Mouse (Mus musculus) frontal cortex, adult (tissue): ENCODE data around the gene Vsir.

ENCODE experiments used
- ATAC-seq: cut with Nextera tagmentation; 2 replicates; pipeline ENCODE4 v1.9.2; 2017; ENCODE audit warnings: mild to moderate bottlenecking, moderate library complexity, mixed read lengths; ENCODE audit not compliant: low TSS enrichment

Vsir gene

DNA sequence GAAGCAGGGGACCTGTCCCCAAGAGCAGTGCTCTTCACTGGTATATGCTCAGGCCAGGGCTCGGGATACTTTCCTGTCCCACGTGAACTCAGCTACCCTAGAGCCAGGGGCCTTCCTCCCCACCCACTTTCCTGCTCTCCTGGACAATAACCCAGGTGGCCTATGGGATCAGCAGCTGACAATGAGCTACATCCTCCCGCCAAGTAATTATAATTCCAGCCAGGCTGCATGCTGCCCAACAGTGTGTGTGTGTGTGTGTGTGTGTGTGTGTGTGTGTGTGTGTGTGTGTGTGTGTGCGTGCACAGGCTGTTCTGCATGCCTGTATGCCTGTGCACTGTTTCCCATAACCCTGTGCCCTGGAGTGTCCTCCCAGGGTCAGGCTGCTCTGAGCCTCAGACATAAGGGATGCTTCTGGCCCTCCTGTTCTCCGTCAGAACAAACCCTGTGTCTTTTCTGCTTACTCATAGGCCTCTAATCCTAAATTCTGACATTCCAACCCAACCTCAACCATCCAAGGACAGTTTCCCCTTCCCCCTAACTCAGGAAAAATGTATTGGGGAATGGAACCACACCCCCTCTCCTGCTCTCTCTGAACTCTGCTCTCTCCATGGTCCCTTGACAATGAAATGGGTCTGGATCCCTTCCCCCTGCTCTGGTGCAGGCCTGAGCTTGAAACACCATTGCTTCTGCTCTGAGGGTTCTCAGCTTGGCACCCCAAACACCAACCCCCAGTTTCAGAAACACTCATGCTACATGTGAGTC lies 6.8 kb downstream of the Vsir start:
- no peak for ATAC-seq

DNA sequence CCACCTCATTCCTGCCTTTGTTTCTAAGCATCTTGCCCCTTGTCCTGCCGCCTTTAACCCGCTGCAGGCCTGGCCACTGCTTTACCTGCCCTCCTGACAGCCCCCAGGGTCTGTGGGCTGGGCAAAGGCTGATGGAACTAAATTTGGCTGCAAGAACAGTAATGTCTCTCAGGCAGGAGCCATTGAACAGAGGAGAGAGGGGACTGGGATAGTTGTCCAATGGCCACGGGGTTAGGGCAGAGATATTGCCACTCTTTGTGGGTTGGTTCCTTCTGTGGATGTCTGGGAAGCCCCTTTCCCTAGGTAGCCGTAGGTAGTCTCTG lies 7.3 kb downstream of the Vsir start:
- ATAC-seq, result no peak

DNA sequence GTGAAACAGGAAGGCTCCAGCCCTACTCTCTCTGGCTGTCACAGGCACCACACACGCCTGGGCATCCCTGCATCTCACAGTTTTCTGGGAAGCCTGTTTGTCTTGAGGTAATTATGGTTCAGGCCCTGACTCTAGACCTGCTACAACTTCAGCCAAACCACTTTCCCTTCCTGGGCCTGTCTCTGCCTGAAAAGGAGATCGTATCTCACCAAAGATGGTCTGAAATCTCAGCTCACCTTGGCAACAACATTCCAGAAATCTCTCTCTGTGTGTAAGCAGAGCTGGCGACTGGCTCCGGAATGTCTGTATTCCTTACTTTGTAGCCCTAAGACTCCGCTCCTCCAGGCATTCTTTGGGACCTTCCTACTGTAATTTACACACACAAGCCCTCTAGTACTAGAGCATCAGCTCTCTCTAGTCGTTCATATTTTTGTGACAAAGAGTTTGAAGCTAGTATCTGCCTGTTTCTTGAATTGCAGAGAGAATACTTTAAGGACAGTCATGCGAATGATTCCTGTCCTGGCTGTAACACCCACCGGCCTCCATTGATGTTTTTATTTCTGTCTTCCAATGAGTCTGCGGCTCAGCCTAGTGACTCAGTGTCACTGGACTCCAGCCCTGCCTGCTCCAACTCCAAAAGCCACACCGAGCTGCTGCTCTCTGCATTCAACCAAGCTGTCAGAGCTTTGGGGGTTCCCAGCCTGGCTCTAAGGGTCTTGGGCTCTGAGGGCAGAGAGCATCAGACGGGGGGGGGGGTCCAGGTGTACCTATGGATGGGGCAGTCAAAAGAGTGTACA lies 8.4 kb downstream of the Vsir start:
- no peak for ATAC-seq

DNA sequence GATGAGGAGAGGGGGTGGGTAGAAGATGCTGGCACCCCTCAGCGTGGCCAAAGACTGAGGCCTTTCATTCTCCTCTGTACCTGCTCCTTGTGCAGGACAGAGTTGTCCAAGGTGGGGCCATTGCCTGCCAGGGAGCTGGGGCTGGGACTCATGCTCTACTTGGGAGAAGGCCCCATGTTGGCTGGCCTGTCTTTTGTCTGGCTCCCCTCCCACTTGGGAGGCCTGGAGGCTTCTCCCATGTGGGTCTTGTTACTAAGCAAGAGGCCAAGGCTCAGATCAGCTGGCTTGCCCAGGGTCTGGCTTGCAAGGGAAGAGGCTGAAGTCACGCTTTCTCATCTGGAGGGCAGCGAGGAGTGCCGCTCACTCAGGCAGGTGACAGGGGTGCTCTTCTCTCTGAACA lies 10.8 kb downstream of the Vsir start:
- no peak for ATAC-seq

DNA sequence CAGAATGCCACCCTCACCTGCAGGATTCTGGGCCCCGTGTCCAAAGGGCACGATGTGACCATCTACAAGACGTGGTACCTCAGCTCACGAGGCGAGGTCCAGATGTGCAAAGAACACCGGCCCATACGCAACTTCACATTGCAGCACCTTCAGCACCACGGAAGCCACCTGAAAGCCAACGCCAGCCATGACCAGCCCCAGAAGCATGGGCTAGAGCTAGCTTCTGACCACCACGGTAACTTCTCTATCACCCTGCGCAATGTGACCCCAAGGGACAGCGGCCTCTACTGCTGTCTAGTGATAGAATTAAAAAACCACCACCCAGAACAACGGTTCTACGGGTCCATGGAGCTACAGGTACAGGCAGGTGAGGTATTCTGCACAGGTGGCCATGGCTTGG lies 11.2 kb downstream of the Vsir start:
- no peak for ATAC-seq

DNA sequence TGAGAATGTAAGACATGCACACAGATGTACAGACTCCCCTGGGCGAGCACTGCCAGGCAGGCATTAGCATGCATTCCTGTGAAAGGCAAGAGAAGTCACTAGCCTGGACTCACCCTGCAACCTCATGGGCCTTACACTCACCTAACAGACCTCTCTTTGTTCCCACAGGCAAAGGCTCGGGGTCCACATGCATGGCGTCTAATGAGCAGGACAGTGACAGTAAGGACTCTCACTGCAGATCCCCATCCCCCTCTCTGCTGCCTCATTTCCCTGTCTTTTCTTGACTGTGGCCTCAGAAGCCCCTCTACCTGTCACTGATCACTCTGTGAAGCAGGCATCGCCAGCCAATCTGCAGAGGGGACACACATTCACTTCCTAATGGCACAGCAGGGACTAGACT lies 12.1 kb downstream of the Vsir start:
- ATAC-seq, result no peak

DNA sequence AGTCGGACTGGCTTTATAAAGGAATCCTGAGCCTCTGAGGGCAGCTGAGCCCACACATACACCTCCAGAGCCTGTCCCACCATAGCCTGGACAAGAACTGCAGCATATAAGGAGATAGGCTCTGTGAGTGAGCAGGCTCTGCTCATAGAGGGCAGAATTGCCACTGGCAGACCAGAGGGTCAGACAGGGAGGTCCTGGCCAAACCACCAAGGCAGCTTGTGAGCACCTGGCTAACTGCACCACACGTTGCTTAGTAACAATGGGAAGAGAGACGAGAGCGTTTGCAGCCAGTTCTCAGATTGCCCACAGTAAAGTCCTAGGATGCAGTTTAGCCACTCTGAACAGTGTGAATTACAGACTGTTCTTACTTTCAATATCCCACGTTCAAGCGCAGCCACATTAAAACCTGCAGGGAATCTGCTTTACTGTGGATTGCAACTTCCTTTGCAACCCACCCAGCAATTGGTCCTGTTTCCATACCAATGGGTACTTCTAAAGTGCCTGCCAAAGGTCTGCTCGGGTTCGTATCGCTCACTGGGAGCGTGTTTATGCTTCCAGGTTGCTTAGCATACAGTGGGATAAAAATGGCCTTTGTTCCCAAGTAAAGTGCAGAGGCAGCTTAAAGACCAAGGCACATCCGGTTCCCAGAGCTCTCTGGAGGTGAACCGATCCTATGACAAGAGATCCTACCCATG lies 15.1 kb downstream of the Vsir start:
- ATAC-seq, result no peak

DNA sequence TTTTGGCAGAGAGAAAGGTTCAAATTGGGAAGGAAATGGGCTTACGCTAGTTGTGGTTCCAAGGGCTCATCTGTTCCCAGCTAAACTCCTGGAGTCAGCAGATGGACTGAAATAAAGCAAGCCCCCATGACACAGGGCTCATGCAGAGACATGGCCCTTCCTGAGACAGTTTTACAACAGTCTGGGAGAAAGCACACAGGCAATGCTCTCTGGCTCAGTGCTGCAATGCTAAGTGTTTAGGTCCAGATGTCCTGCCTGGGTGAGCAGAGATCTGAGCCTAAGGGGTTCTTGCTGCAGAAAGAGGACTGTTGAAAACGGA lies 15.6 kb downstream of the Vsir start:
- ATAC-seq, result peak; percentile 20; the same call in 1 of the 2 replicates

DNA sequence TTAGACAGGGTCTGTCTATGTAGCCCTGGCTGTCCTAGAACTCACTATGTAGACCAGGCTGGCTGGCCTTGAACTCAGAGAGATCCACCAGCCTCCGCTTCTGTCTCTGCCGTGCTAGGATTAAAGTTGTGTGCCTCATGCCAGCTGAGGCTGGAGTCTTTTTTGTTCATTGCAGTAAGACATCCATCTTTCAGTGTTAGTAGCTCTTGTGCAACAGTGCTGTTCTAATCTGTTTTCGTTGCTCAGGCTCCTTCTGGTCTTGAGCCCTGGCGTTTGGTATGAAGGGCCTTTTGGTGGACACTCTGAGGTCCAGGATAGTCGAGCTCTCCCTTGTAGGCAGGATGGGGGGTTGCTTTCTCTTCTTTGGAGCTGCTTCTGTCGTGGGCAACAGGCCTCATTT lies 16.8 kb downstream of the Vsir start:
- ATAC-seq, result no peak

DNA sequence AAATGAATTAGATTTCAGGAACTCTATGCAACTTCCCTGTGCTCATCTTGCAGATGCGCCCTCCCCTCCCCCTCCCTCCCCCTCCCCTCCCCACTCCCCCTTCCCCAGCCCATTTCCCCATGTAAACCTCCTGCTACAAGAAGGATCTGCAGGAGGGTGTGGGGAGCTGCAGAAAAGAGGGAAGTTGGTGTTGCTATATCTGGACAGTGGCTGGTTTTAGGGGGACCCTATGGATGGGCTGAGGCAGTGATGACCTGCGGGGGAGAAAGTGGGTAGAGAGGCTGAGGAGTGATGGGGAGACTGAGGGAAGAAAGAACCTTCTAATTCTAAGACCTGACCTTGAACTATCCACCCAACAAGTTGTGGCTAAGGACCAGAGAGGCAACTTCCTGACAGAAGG lies 20.5 kb downstream of the Vsir start:
- no peak for ATAC-seq

DNA sequence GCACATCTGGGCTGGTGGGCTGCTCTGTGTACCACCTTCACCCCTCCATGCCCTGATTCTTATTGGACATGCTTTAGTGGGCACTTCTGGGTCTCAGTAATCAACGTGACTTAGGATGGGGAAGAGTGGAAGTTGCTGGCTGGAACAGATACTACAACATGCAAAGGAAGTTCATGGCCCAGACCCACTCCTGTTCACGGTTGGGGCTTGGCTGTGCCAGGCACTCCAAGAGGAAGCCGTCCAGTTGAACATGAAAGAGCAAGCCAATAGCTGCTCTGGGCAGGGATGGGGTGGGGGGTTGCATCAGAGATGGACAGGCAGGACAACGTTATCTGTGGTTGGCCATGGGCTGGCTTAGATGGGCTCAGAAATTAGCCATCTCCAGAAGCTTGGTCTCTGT lies 21.3 kb downstream of the Vsir start:
- ATAC-seq, result no peak

DNA sequence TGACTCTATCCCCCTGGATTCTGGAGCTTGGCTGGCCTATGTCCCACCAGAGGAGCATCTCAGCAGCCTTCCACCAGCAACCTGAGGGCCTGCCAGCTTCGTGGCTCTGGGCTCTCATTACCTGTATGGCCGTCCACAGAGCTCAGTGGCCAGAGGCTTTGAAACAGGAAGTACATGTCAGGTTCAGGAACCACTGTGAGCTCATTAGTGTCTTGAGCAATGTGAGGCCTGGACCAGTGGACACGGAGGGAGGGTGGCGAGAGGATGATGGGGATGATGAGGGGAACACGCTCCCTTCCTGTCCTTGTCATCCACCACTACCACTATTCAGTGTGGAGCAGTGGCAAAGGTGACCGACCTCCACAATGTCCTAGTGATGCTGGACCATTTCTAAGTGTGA lies 22.8 kb downstream of the Vsir start:
- no peak for ATAC-seq

DNA sequence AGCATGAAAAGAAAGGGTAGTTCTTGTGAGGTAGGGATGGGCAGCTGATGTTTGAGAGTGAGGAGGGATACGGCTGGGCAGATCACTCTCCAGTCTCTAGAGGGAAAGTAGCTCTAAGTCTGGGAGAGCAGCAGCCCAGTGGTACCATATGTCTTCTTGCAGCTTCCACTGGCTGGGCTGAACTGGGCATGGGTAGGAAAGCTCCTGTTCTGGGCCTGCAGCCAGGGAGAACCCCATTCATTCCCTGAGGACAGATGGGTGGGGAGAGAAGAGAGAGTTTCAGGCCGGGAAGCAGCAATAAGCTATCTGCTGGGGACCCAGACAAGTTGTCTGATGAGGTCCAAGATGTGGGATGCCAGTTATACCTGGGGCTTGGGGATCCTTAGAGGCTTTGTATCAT lies 23.4 kb downstream of the Vsir start:
- peak; percentile 72 for ATAC-seq

DNA sequence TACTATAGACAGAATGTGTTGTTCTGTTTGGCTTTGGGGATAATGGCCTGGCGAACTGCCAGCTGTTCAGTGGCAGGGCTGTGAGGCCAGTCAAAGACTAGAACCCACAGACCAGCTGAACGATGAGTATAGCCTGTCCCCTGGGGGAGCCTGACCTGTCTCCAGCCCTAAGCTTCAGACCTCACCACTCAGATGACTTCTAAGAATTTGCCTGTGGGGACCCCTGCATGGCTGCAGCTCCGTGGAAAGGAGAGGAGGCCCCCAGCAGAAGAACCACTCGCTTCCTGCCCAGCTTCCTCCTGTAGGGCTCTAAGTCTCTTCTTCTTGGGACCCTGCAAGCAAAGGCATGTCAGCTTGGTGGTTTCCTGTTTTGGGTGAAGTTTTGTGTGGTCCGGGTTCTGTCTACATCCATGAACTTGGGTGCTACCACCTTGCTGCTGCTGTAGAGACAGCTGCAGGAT lies 24.0 kb downstream of the Vsir start:
- ATAC-seq, result no peak

DNA sequence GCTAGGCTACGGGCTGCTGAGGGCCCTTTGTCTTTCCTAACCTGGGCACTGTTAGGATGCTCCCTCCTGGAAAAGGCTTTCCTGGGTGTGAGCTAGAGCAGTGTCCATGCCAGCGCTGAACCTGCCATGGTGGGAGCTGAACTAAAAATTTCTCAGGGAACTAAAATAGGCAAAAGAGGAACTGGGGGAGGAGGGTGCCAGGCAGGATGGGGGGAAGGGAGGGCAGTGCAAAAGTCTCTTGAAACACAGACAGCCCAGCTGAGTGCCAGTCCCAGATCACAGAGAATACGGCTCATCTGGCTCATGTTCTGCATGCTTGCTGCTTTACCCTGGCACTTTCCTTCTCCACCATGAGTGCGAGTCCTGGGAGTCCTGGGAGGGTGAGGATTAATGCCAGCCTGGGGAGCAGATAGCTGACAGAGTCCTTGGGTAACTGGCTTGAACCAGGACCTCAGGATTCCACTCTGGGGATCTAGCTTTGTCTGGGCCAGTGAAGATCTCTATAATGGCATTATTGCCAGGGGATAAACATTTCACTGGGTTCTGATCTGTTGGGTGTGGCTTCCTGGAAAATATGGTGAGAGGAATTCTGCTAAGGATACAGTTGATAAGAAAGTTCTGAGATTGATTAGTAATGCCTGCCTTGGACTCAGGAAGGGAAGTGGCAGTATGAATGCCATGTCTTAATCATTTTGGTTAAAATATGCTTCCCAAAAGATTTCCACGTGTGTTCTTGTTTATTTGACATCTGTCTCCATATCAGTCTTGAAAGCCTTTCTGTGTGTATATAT lies 25.1 kb downstream of the Vsir start:
- ATAC-seq, result no peak

DNA sequence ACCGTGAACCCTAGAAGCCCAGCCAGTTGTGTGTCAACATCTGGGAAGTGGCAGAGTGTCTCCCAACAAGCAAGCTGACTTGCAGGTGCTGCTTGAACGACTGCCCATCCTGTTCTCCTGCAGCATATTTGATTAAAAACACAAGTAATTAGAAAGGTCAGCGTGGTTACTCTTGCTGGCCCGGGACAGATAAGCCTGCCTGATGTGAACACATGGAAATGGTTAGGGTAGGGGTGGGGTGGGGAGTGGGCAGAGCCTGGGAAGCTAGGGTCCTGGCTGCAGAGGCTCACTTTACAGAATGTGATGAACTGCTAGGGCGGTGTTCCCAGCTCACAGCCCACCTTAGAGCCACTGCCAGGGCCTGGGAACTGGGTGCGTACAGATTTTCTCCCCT lies 26.9 kb downstream of the Vsir start:
- no peak for ATAC-seq

DNA sequence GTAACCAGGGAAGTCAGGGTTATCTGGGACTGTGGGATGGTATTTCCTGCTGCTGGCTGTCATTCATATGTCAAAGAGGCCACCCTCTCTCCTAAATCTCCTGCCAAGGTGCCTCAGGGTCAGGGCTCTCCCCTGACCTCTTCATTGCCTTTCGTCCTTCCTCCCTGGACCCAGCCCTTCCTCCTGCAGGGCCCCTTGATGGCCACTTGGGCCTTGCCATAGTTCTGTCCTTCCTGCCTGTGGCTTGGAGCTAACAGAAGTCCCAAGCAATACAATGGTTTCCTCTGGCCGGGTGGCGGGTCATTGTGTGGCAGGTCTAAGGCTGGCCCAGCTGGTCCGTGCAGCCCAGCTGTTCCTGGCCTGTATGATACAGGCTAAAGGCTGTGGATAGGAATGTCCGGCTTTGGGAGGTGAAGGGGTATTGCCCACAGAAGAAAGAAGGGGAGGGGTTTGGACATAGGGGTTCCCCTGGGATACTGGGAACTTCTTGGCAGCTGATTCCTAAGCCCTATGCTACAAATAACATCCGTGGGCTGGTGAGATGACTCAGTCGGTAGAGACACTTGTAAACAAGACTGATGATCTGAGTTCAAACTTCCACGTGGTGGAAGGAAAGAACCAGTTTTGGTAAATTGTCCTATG lies 27.4 kb downstream of the Vsir start:
- peak; percentile 48; the same call in 1 of the 2 replicates for ATAC-seq

DNA sequence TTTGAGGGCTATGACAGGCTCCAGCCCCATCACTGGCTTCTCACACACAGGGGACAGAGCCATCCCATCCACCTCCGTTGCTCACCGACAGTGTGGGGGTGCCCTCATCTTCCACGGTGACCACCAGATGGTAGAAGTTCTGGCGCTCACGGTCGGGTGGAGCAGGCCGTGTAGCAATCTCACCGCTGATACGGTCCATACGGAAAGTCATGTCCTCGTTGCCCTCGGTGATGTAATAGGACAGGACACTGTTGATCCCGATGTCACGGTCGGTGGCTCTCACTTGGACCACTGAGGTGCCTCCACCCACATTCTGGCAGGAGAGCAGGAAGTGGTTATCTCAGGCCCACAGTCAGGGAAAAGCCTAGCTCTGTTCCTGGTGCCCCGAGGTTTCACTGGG lies 30.1 kb downstream of the Vsir start:
- ATAC-seq, result no peak

DNA sequence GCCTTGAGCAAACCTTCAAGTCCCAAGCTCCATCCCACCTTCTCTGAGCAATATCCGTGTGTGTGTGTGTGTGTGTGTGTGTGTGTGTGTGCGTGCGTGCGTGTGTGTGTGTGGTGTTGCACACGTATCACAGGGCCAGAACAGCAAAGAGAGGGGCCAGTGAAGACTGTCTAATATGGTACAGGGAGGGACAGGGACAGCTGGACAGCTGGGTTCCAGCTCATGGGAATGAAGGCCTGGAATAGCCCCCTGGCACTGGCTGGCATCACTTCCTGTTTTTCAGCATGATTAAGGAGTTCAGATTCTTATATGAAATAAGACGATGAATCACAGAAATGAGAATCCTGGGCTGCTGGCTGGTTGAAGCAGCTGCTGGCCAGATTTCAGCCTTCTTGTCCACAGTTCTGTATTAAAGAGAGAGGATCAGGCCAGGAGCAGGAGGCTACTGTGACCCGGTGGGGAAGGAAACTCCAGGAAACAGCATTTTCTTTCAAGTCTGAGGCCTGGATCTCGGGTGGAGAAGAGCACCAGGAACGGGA lies 32.8 kb downstream of the Vsir start:
- no peak for ATAC-seq

DNA sequence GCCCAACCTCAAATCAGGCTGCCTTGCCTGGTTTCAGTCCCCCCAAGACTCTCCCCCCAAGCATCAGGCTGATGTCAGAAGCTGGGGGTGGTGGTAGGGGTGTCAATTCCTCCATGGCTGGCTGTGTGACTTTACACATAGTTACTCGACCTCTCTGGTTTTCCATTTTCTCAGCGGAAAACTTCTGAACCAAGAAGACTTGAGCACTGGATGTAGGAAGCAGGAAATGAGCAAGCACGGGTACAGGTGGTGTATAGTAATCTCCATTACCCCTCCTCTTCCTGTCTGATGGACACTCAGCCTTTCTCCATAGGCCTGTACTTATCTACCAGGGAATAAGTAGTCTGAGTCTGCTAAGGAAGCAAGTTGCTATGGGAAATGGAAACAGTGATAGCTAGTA lies 33.6 kb downstream of the Vsir start:
- no peak for ATAC-seq

DNA sequence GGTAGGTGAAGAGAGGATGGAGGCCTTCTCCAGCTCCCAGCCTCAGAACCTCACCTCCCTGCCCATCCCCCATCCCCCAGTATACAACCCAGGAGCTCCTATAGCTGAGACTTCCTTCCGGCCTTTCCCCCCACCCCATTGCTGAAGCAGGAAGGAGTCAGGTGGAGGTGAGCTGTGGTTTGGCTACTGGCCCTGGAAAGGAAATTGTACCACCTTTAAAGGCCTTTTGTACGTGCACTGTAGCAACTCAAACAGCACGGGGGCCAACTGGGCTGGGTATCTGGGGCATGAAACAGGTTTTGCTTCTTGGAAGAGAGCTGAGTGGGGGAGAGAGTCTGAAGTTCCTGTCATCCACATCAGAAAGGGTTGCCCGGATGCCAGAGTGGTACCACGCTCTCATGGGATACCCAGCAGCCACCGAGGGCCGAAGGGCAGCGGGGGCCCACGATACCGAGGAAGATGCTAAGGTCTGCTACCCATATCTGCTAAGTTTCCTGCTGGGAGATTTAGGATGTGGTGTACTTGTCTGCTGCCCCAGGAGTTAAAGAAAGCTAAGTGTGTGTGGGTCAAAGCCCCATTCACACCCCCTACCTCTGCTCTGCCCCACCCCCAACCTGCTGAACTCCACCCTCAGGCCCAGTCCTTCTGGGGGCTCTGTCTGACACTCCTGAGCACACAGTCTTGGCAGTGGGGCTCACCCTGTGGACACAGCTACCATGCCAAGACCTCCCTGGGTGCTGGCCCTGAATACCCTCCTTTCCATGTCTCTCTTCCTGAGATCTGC lies 34.7 kb downstream of the Vsir start:
- ATAC-seq, result no peak
